Mouse (Mus musculus): ENCODE data around the gene Hoxc5. TPM values are rescaled to one million over a fixed set of nuclear protein-coding genes. Genes with fewer than 3 reads are reported as not detected.

Gene Hoxc5
- polyA plus RNA-seq (2014; fragmentation: Nextera tagmentation; extraction: Ambion mirVana): 25.0 and 32.2 TPM in 2 replicates

- H3K4me3 ChIP-seq (replicated peaks; ENCODE audit: low read length): 0 out of 2 replicates have a peak within 1 kb of the TSS, but pooled peaks have one; percentile 8
- H3K9ac ChIP-seq: no peak within 1 kb of the TSS
Measured at GRCm38 (mm10) chr15:102967312-102967510, at the start of gene Hoxc5. TSS of gene Hoxc5 (plus strand) at chr15:102967443.

GRCm38 (mm10) chr15:102917972-102918572 lies 49.2 kb upstream of the Hoxc5 start:
- under 1% methylated on average over 20 of the region's 20 CpGs for WGBS
- H3K4me2 ChIP-seq (replicated peaks): no peak overlapping the region
- H3K9ac ChIP-seq: no peak overlapping the region
- no peak for ATAC-seq (ENCODE audit: low FRiP score)
- H3K9me3 ChIP-seq (ENCODE audit: control insufficient read depth, low read length): no peaks in the 10 kb centered on the region
- DNase-seq (ENCODE audit: low spot score): no peak
- no peaks in the 10 kb centered on the region for H3K36me3 ChIP-seq (replicated peaks; ENCODE audit: control insufficient read depth, insufficient read depth)
- H3K27ac ChIP-seq: no peak overlapping the region
- H3K4me1 ChIP-seq (replicated peaks; ENCODE audit: control insufficient read depth, insufficient read depth, low read length): no peaks in the 10 kb centered on the region
- peaks cover 99% of the 10 kb centered on the region for H3K27me3 ChIP-seq (ENCODE audit: control insufficient read depth, insufficient read depth, low read length)
- H3K4me3 ChIP-seq (replicated peaks; ENCODE audit: low read length): no peak overlapping the region

More at GRCm38 (mm10) chr15:102967312-102967510, at the start of gene Hoxc5:
- ATAC-seq (ENCODE audit: low FRiP score) (no peak), DNase-seq (ENCODE audit: low spot score) (no peak)
- Histone ChIP-seq H3K9me3 (ENCODE audit: control insufficient read depth, low read length) (no peaks in the 10 kb centered on the region), H3K36me3 (replicated peaks; ENCODE audit: control insufficient read depth, insufficient read depth) (no peaks in the 10 kb centered on the region), H3K27me3 (ENCODE audit: control insufficient read depth, insufficient read depth, low read length) (peaks cover 100% of the 10 kb centered on the region), H3K27ac (no peak within 1 kb of the TSS), H3K4me1 (replicated peaks; ENCODE audit: control insufficient read depth, insufficient read depth, low read length) (no peaks in the 10 kb centered on the region), H3K4me2 (replicated peaks) (0 out of 2 replicates have a peak within 1 kb of the TSS, but pooled peaks have one; percentile 9)
- 2% methylated on average over 12 of the region's 12 CpGs for WGBS

GRCm38 (mm10) chr15:102918611-102919265 lies 48.5 kb upstream of the Hoxc5 start:
- no peaks in the 10 kb centered on the region for H3K9me3 ChIP-seq (ENCODE audit: control insufficient read depth, low read length)
- H3K9ac ChIP-seq: no peak overlapping the region
- no peaks in the 10 kb centered on the region for H3K36me3 ChIP-seq (replicated peaks; ENCODE audit: control insufficient read depth, insufficient read depth)
- DNase-seq (ENCODE audit: low spot score) (no peak), ATAC-seq (ENCODE audit: low FRiP score) (no peak)
- no peak overlapping the region for H3K27ac ChIP-seq
- H3K4me3 ChIP-seq (replicated peaks; ENCODE audit: low read length): no peak overlapping the region
- peaks cover 99% of the 10 kb centered on the region for H3K27me3 ChIP-seq (ENCODE audit: control insufficient read depth, insufficient read depth, low read length)
- H3K4me1 ChIP-seq (replicated peaks; ENCODE audit: control insufficient read depth, insufficient read depth, low read length): no peaks in the 10 kb centered on the region
- H3K4me2 ChIP-seq (replicated peaks): no peak overlapping the region
- 3% methylated on average over 7 of the region's 7 CpGs for WGBS

- DNase-seq (ENCODE audit: low spot score) (no peak), ATAC-seq (ENCODE audit: low FRiP score) (no peak)
- no peak overlapping the region for H3K9ac ChIP-seq
- H3K4me2 ChIP-seq (replicated peaks): no peak overlapping the region
- no peaks in the 10 kb centered on the region for H3K4me1 ChIP-seq (replicated peaks; ENCODE audit: control insufficient read depth, insufficient read depth, low read length)
- no peak overlapping the region for H3K27ac ChIP-seq
- H3K9me3 ChIP-seq (ENCODE audit: control insufficient read depth, low read length): no peaks in the 10 kb centered on the region
- WGBS: 5% methylated on average over 12 of the region's 12 CpGs
- H3K36me3 ChIP-seq (replicated peaks; ENCODE audit: control insufficient read depth, insufficient read depth): no peaks in the 10 kb centered on the region
- H3K27me3 ChIP-seq (ENCODE audit: control insufficient read depth, insufficient read depth, low read length): peaks cover 99% of the 10 kb centered on the region
- H3K4me3 ChIP-seq (replicated peaks; ENCODE audit: low read length): no peak overlapping the region
Measured at GRCm38 (mm10) chr15:102919336-102920180, 47.7 kb upstream of the Hoxc5 start.

GRCm38 (mm10) chr15:102920619-102921018 lies 46.6 kb upstream of the Hoxc5 start:
- Histone ChIP-seq H3K36me3 (replicated peaks; ENCODE audit: control insufficient read depth, insufficient read depth) (no peaks in the 10 kb centered on the region), H3K27ac (no peak overlapping the region), H3K9me3 (ENCODE audit: control insufficient read depth, low read length) (no peaks in the 10 kb centered on the region), H3K4me1 (replicated peaks; ENCODE audit: control insufficient read depth, insufficient read depth, low read length) (no peaks in the 10 kb centered on the region), H3K4me2 (replicated peaks) (0 out of 2 replicates have a peak overlapping the region, but pooled peaks have one; percentile 12), H3K4me3 (replicated peaks; ENCODE audit: low read length) (no peak overlapping the region), H3K27me3 (ENCODE audit: control insufficient read depth, insufficient read depth, low read length) (peaks cover 99% of the 10 kb centered on the region), H3K9ac (no peak overlapping the region)
- WGBS: under 1% methylated on average over 20 of the region's 20 CpGs
- DNase-seq (ENCODE audit: low spot score) (no peak), ATAC-seq (ENCODE audit: low FRiP score) (0 out of 2 replicates have a peak, but pooled peaks have one; percentile 21)

GRCm38 (mm10) chr15:102921053-102922011 lies 45.9 kb upstream of the Hoxc5 start, which contains the start of gene Hoxc13:
TSS of gene Hoxc13 (plus strand) at chr15:102921103.
- 0 out of 2 replicates have a peak within 1 kb of the TSS, but pooled peaks have one; percentile 12 for H3K4me2 ChIP-seq (replicated peaks)
- under 1% methylated on average over 75 of the region's 88 CpGs for WGBS
- ATAC-seq (ENCODE audit: low FRiP score) (no peak), DNase-seq (ENCODE audit: low spot score) (no peak)
- H3K9ac ChIP-seq: no peak within 1 kb of the TSS
- no peak within 1 kb of the TSS for H3K4me3 ChIP-seq (replicated peaks; ENCODE audit: low read length)
- H3K27me3 ChIP-seq (ENCODE audit: control insufficient read depth, insufficient read depth, low read length): peaks cover 99% of the 10 kb centered on the region
- H3K36me3 ChIP-seq (replicated peaks; ENCODE audit: control insufficient read depth, insufficient read depth): no peaks in the 10 kb centered on the region
- no peaks in the 10 kb centered on the region for H3K9me3 ChIP-seq (ENCODE audit: control insufficient read depth, low read length)
- no peaks in the 10 kb centered on the region for H3K4me1 ChIP-seq (replicated peaks; ENCODE audit: control insufficient read depth, insufficient read depth, low read length)
- H3K27ac ChIP-seq: no peak within 1 kb of the TSS

- 0% methylated on average over 24 of the region's 24 CpGs for WGBS
- Histone ChIP-seq H3K9me3 (ENCODE audit: control insufficient read depth, low read length) (no peaks in the 10 kb centered on the region), H3K4me2 (replicated peaks) (no peak overlapping the region), H3K27ac (no peak overlapping the region), H3K4me3 (replicated peaks; ENCODE audit: low read length) (no peak overlapping the region), H3K4me1 (replicated peaks; ENCODE audit: control insufficient read depth, insufficient read depth, low read length) (no peaks in the 10 kb centered on the region), H3K27me3 (ENCODE audit: control insufficient read depth, insufficient read depth, low read length) (peaks cover 99% of the 10 kb centered on the region), H3K9ac (no peak overlapping the region), H3K36me3 (replicated peaks; ENCODE audit: control insufficient read depth, insufficient read depth) (no peaks in the 10 kb centered on the region)
- DNase-seq (ENCODE audit: low spot score) (no peak), ATAC-seq (ENCODE audit: low FRiP score) (no peak)
Measured at GRCm38 (mm10) chr15:102922012-102922362, 45.3 kb upstream of the Hoxc5 start.

- H3K4me1 ChIP-seq (replicated peaks; ENCODE audit: control insufficient read depth, insufficient read depth, low read length): no peaks in the 10 kb centered on the region
- H3K9ac ChIP-seq: no peak overlapping the region
- no peaks in the 10 kb centered on the region for H3K36me3 ChIP-seq (replicated peaks; ENCODE audit: control insufficient read depth, insufficient read depth)
- no peak overlapping the region for H3K4me2 ChIP-seq (replicated peaks)
- peaks cover 99% of the 10 kb centered on the region for H3K27me3 ChIP-seq (ENCODE audit: control insufficient read depth, insufficient read depth, low read length)
- no peaks in the 10 kb centered on the region for H3K9me3 ChIP-seq (ENCODE audit: control insufficient read depth, low read length)
- WGBS: 10% methylated on average over 6 of the region's 6 CpGs
- ATAC-seq (ENCODE audit: low FRiP score) (no peak), DNase-seq (ENCODE audit: low spot score) (no peak)
- H3K27ac ChIP-seq: no peak overlapping the region
- H3K4me3 ChIP-seq (replicated peaks; ENCODE audit: low read length): no peak overlapping the region
Measured at GRCm38 (mm10) chr15:102922636-102923500, 44.4 kb upstream of the Hoxc5 start.
